Mouse (Mus musculus) intestine, embryonic 16.5 days (tissue): ENCODE data around the gene B4galnt1. TPM values are rescaled to one million over a fixed set of nuclear protein-coding genes. Genes with fewer than 3 reads are reported as not detected.

Source experiments
- ATAC-seq: fragments of 200-750 bp; cut with Nextera tagmentation; 2 replicates; pipeline ENCODE4 v1.8.0; 2017; ENCODE audit warnings: moderate TSS enrichment, moderate library complexity
- H3K27ac ChIP-seq: fragments of 300-500 bp; sonication (generic); 2 replicates; pipeline ENCODE4 v1.5.1; 2014; ENCODE audit warnings: mild to moderate bottlenecking, low read length
- H3K27me3 ChIP-seq: fragments of 300-500 bp; sonication (generic); replicated peaks from 2 replicates; pipeline ENCODE4 v1.6.1; 2014; ENCODE audit warnings: low read length, control low read depth, mixed read lengths; ENCODE audit not compliant: control insufficient read depth, insufficient read depth
- H3K36me3 ChIP-seq: fragments of 300-500 bp; sonication (generic); 2 replicates; pipeline ENCODE4 v1.6.1; 2014; ENCODE audit warnings: low read length, control low read depth; ENCODE audit not compliant: control insufficient read depth, insufficient read depth
- H3K4me1 ChIP-seq: fragments of 300-500 bp; sonication (generic); 2 replicates; pipeline ENCODE4 v1.6.1; 2014; ENCODE audit warnings: low read length, control low read depth, mixed read lengths; ENCODE audit not compliant: control insufficient read depth, insufficient read depth
- H3K4me2 ChIP-seq: fragments of 300-500 bp; sonication (generic); 2 replicates; pipeline ENCODE4 v1.6.1; 2014; ENCODE audit warnings: low read depth, low read length, control low read depth
- H3K4me3 ChIP-seq: fragments of 300-500 bp; sonication (generic); 2 replicates; pipeline ENCODE4 v1.5.1; 2014; ENCODE audit warnings: mild to moderate bottlenecking, low read length
- H3K9ac ChIP-seq: fragments of 300-500 bp; sonication (generic); 2 replicates; pipeline ENCODE4 v1.6.1; 2014; ENCODE audit warnings: low read depth, low read length
- H3K9me3 ChIP-seq: fragments of 300-500 bp; sonication (generic); 2 replicates; pipeline ENCODE4 v1.6.1; 2016; ENCODE audit warnings: low read length, control low read depth; ENCODE audit not compliant: control insufficient read depth
- WGBS: fragments of 180-500 bp; shearing (Covaris S2); extraction: QIAGEN DNeasy Blood & Tissue Kit; methylation state at CpG from one replicate; pipeline ENCODE4 v1.1.7; 2014; 5-methylcytosine and 5-hydroxymethylcytosine counted together
- polyA plus RNA-seq: library from polyadenylated mRNA; unstranded; fragments of >200 nt; fragmentation: Nextera tagmentation; extraction: Ambion mirVana; gene quantifications from 2 replicates; pipeline ENCODE4 v1.2.1, GENCODE M21; 2015

The B4galnt1 gene
- polyA plus RNA-seq, 1 experiment from 2014 or later = 65.6 TPM

DNA sequence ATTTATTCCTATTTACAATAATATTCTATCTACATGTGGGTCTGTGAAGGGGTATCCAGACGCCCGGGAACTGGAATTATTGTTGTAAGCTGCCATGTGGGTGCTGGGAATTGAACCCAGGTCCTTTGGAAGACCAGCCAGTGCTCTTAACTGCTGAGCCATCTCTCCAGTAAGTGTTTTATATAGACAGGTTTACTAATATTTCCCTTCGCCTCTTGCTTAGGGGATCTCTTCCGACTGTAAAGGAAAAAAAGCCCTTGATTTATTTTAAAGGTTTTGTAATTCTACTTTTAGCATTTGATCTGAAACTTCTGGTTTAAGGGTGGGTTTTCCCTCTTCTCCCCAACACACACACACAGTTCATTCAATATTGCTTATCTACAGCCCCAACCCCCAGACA, 835 bp upstream of the B4galnt1 start:
- peak overlapping the region; percentile 98; the same call in 1 of the 2 replicates for H3K4me2 ChIP-seq
- 0 out of 2 replicates have a peak, but pooled peaks cover under 1% of the 10 kb centered on the region for H3K27me3 ChIP-seq
- H3K4me1 ChIP-seq = peaks cover 7% of the 10 kb centered on the region; the same call in 1 of the 2 replicates
- H3K9me3 ChIP-seq = no peaks in the 10 kb centered on the region
- H3K36me3 ChIP-seq = no peaks in the 10 kb centered on the region; the same call in 1 of the 2 replicates
- H3K27ac ChIP-seq = no peak overlapping the region
- no peak overlapping the region for H3K9ac ChIP-seq
- H3K4me3 ChIP-seq = no peak overlapping the region
- WGBS = 89% methylated on average over 4 of the region's 4 CpGs
- no peak for ATAC-seq

DNA sequence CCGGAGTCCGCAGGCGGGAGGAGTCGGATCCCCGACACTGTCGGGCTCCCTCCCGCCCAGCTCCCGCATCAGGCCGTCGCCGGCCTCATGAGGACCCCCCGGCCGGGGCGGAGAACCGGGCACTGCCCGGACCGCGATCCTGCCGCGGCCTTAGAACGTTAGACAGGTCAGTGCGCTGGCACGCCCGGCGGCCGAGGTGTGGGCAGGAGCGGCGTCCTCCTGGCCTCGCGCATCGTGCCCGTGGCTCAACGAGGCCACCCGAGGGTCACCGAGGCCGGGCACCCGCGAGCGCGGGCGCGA, 279 bp downstream of the B4galnt1 start:
- Histone ChIP-seq H3K9me3 (no peaks in the 10 kb centered on the region), H3K27me3 (peaks cover 6% of the 10 kb centered on the region; the same call in 1 of the 2 replicates), H3K9ac (peak overlapping the region; percentile 79), H3K4me1 (peaks cover 12% of the 10 kb centered on the region), H3K4me2 (peak overlapping the region; percentile 98), H3K36me3 (no peaks in the 10 kb centered on the region; the same call in 1 of the 2 replicates), H3K4me3 (peak overlapping the region; percentile 75), H3K27ac (peak overlapping the region; percentile 82)
- ATAC-seq = peak; percentile 52
- under 1% methylated on average over 42 of the region's 42 CpGs for WGBS

DNA sequence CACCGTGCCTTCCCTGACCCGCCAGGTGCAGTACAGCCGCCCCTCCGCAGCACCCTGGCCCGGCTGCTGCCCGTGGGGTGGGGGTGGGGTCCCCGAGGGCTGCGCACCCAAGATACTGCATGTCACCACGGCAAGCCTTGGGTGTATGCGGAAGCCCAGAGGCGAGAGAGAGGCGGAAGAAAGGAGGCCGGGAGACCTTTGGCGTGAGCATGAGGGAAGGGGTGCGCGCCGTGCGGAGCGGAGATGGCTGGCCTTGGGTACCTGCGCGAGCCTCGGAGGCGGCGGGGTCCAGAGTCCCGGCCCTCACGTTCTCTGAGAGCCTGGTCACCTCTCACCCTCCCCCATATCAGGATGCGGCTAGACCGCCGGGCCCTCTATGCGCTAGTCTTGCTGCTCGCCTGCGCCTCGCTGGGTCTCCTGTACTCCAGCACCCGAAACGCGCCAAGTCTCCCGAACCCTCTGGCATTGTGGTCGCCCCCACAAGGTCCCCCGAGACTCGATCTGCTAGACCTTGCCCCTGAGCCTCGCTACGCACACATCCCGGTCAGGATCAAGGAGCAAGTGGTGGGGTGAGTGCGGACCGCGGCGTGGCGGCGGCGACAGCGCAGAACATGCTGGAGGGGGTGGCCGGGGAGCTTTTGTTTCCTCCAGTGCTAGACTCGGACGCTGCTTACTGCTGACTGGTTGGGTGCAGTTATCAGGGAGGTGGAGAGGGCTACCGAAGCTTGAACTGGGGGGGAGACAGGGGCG, 804 bp downstream of the B4galnt1 start:
- H3K4me2 ChIP-seq = peak overlapping the region; percentile 98
- H3K9ac ChIP-seq = peak overlapping the region; percentile 79
- H3K9me3 ChIP-seq = no peaks in the 10 kb centered on the region
- H3K4me1 ChIP-seq = peaks cover 18% of the 10 kb centered on the region
- ATAC-seq = peak; percentile 72
- under 1% methylated on average over 56 of the region's 56 CpGs for WGBS
- H3K4me3 ChIP-seq = peak overlapping the region; percentile 75
- H3K27me3 ChIP-seq = peaks cover 6% of the 10 kb centered on the region; the same call in 1 of the 2 replicates
- no peaks in the 10 kb centered on the region; the same call in 1 of the 2 replicates for H3K36me3 ChIP-seq
- H3K27ac ChIP-seq = peak overlapping the region; percentile 82

DNA sequence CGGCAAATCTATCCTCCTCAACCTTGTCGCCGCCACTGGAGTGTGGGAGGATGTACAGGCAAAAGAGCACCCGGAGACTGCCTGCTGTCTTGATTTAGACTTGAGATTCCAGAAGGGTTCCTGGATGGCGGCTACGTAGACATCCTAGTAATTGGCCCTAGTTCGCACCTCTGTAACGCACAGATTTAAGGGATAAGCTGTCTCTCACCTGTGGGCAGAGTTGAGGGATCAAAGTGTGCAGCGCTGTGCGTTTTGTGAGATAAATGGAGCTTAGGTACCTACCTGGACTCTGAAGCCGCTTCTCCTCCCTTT, 1.3 kb downstream of the B4galnt1 start:
- H3K4me2 ChIP-seq = peak overlapping the region; percentile 98
- H3K27me3 ChIP-seq = peaks cover 6% of the 10 kb centered on the region; the same call in 1 of the 2 replicates
- peak overlapping the region; percentile 75 for H3K4me3 ChIP-seq
- peaks cover 22% of the 10 kb centered on the region for H3K4me1 ChIP-seq
- peak overlapping the region; percentile 82 for H3K27ac ChIP-seq
- no peak for ATAC-seq
- no peaks in the 10 kb centered on the region; the same call in 1 of the 2 replicates for H3K36me3 ChIP-seq
- H3K9me3 ChIP-seq = no peaks in the 10 kb centered on the region
- H3K9ac ChIP-seq = peak overlapping the region; percentile 79
- 8% methylated on average over 11 of the region's 11 CpGs for WGBS

DNA sequence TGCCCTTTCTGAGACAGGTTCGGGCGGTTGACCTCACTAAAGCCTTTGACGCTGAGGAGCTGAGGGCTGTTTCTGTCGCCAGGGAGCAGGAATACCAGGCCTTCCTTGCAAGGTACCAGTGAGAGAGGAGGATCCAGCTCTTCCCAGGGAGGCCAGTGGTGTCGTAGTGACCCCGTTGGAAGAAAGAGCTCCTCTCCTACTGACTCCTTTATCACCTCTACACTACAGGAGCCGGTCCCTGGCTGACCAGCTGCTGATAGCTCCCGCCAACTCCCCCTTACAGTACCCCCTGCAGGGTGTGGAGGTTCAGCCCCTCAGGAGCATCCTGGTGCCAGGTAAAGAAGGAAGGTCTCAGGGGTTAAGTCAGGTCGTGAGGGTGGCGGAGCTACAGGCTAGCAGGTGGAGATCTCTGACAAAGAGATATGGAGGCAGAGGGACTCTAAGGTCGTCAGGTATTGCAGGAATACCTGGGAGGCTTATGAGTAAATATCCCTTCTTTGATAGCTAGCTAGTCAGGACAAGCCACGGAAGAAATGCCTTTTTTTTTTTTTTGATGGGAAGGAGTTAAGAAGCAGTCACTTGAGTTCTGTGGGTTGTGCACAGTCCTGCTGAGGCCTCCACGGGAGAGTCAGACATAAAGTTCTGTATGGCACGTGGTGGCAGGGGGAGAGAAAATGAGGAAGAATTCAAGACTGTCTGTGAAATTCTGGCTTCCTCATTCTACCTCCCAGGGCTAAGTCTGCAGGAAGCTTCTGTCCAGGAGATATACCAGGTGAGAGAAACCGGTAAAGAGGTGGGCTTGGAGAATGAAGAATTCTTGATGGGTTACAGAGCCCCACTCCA, 2.0 kb downstream of the B4galnt1 start:
- H3K4me3 ChIP-seq = peak overlapping the region; percentile 75
- H3K27ac ChIP-seq = peak overlapping the region; percentile 82
- no peaks in the 10 kb centered on the region for H3K9me3 ChIP-seq
- peaks cover 22% of the 10 kb centered on the region for H3K4me1 ChIP-seq
- H3K36me3 ChIP-seq = no peaks in the 10 kb centered on the region; the same call in 1 of the 2 replicates
- peak overlapping the region; percentile 98 for H3K4me2 ChIP-seq
- peaks cover 6% of the 10 kb centered on the region; the same call in 1 of the 2 replicates for H3K27me3 ChIP-seq
- 20% methylated on average over 15 of the region's 15 CpGs for WGBS
- ATAC-seq = no peak
- peak overlapping the region; percentile 79 for H3K9ac ChIP-seq

DNA sequence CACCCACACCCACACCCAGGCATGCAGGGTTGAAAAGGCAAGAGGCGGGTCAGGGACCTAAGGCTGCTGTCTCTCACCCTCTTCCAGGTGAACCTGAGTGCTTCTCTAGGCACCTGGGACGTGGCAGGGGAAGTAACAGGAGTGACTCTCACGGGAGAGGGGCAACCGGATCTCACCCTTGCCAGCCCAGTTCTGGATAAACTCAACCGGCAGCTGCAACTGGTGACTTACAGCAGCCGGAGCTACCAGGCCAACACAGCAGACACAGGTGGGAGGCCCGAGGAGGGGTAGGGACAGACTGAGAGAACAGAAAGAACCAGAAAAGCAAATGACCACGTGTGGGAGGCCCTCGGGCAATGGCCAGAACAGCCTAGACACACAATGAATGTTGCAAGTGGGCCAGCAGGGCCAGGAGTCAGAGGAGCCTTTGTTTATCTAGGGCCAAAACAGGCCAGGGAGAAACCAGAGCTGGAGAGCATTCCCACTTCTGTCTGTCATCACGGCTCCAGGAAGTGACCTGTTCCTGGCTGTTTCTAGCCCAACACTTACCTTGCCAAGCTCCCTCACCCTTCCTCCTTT, 2.7 kb downstream of the B4galnt1 start:
- Histone ChIP-seq H3K4me2 (peak overlapping the region; percentile 98), H3K27ac (peak overlapping the region; percentile 82)

DNA sequence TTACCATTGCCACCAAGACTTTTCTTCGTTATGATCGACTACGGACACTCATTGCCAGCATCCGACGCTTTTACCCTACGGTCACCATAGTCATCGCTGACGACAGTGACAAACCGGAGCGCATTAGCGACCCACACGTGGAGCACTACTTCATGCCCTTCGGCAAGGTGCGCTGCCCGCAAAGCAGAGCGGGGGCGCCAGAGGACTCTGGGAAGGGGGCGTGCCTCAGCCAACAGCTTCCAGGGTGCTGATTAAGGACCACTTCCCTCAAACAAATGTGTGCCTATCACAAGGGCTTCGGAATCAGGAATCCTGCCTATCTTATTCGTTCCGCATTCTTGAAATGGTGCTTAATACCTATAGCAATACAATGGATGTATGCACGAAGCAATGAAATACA, 5.0 kb downstream of the B4galnt1 start:
- Histone ChIP-seq H3K4me1 (peaks cover 18% of the 10 kb centered on the region), H3K36me3 (no peaks in the 10 kb centered on the region; the same call in 1 of the 2 replicates), H3K27ac (no peak overlapping the region), H3K4me3 (peak overlapping the region; percentile 41), H3K4me2 (peak overlapping the region; percentile 67), H3K9ac (no peak overlapping the region), H3K27me3 (peaks cover 6% of the 10 kb centered on the region; the same call in 1 of the 2 replicates), H3K9me3 (no peaks in the 10 kb centered on the region)
- ATAC-seq = no peak
- WGBS = 14% methylated on average over 22 of the region's 22 CpGs

More for the DNA sequence above, 2.7 kb downstream of the B4galnt1 start:
- 18% methylated on average over 10 of the region's 10 CpGs for WGBS
- no peak for ATAC-seq
- H3K27me3 ChIP-seq = peaks cover 6% of the 10 kb centered on the region; the same call in 1 of the 2 replicates
- peak overlapping the region; percentile 75 for H3K4me3 ChIP-seq
- peak overlapping the region; percentile 79 for H3K9ac ChIP-seq
- peaks cover 22% of the 10 kb centered on the region for H3K4me1 ChIP-seq
- no peaks in the 10 kb centered on the region for H3K9me3 ChIP-seq
- H3K36me3 ChIP-seq = no peaks in the 10 kb centered on the region; the same call in 1 of the 2 replicates

DNA sequence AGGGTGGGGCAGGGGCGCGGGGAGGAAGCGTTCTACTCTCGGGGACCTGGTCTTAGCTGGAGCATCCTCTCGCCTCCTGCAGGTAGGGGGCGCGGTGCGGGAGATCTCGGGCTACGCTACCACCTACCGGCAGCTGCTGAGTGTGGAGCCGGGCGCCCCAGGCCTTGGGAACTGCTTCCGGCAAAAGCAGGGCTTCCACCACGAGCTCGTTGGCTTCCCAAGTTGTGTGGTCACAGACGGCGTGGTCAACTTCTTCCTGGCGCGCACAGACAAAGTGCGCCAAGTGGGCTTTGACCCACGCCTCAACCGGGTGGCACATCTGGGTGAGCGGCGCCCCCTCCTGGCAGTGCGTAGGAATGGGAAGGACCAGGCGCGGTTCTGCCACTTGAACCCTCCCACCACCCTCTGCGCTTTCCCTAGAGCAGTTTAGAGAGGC, 5.8 kb downstream of the B4galnt1 start:
- Histone ChIP-seq H3K4me3 (peak overlapping the region; percentile 41), H3K4me2 (peak overlapping the region; percentile 67), H3K27me3 (peaks cover 6% of the 10 kb centered on the region; the same call in 1 of the 2 replicates), H3K9me3 (no peaks in the 10 kb centered on the region), H3K27ac (no peak overlapping the region), H3K9ac (peak overlapping the region; percentile 41), H3K36me3 (no peaks in the 10 kb centered on the region; the same call in 1 of the 2 replicates), H3K4me1 (peaks cover 18% of the 10 kb centered on the region)
- ATAC-seq = peak; percentile 66
- WGBS = 2% methylated on average over 29 of the region's 29 CpGs
